Mouse (Mus musculus) brain, embryonic 14.5 days (tissue): ENCODE measurements around the gene Ppp1r14d.

ENCODE experiments used
- CTCF ChIP-seq: fragments of 200-500 bp; IDR thresholded peaks from 2 replicates; pipeline ENCODE4 v1.5.1; 2012; ENCODE audit warnings: inconsistent platforms, mild to moderate bottlenecking, moderate library complexity, borderline replicate concordance; ENCODE audit not compliant: insufficient read depth, insufficient read length; ENCODE audit errors: extremely low read depth
- POLR2A ChIP-seq: fragments of 200-500 bp; IDR thresholded peaks from 2 replicates; pipeline ENCODE4 v1.6.1; 2012; ENCODE audit warnings: mild to moderate bottlenecking, inconsistent platforms, borderline replicate concordance; ENCODE audit not compliant: poor library complexity, insufficient read depth, insufficient read length, severe bottlenecking; ENCODE audit errors: extremely low read depth

- no peak for TF ChIP-seq CTCF
- no peak for TF ChIP-seq POLR2A
Measured at GRCm38 (mm10) chr2:119240075-119240818, 10.5 kb upstream of the Ppp1r14d start.
